Mouse (Mus musculus): ENCODE measurements around the gene Gm16181. TPM values are rescaled to one million over a fixed set of nuclear protein-coding genes. Genes with fewer than 3 reads are reported as not detected.

Gm16181 gene
- polyA plus RNA-seq, 1 experiment from 2014 or later = 0.38 TPM

- Histone ChIP-seq H3K27me3 (ENCODE audit: control insufficient read depth, insufficient read depth, low read depth, low read length) (no peaks in the 10 kb centered on the region), H3K4me2 (ENCODE audit: low read length) (no peak overlapping the region), H3K9ac (ENCODE audit: low read depth, low read length) (no peak overlapping the region), H3K4me1 (ENCODE audit: control insufficient read depth, insufficient read depth, low read length) (no peaks in the 10 kb centered on the region), H3K27ac (ENCODE audit: low read length) (no peak overlapping the region), H3K9me3 (replicated peaks; ENCODE audit: control insufficient read depth, low read length, poor library complexity, severe bottlenecking) (no peaks in the 10 kb centered on the region), H3K36me3 (ENCODE audit: control insufficient read depth, insufficient read depth, low read length) (peaks cover 38% of the 10 kb centered on the region), H3K4me3 (ENCODE audit: low read depth, low read length) (no peak overlapping the region)
- ATAC-seq = peak; percentile 23; the same call in 1 of the 2 replicates
- 61% methylated on average over 11 of the region's 11 CpGs for whole genome bisulfite sequencing
Measured at GRCm38 (mm10) chr17:35254241-35255098, 33.8 kb downstream of the Gm16181 start.

DNA sequence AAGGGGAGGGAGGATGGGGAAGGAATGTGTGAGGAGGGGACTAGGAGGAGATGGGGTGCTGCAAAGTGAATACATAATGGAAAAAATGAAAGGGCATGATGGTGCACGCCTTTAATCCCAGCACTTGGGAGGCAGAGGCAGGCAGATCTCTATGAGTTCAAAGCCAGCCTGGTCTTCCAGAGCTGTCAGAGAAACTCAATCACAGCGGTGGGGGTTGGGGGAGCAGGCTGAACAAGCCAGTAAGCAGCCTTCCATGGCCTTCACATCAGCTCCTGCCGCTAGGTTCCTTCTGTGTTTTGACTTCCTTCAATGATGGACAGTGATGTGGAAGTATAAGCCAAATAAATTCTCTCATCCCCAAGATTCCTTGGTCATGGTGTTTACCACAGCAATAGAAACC is 34.7 kb downstream of the Gm16181 start:
- WGBS = 71% methylated on average over 3 of the region's 3 CpGs
- no peak overlapping the region for H3K4me3 ChIP-seq (ENCODE audit: low read depth, low read length)
- H3K4me2 ChIP-seq (ENCODE audit: low read length) = no peak overlapping the region
- H3K4me1 ChIP-seq (ENCODE audit: control insufficient read depth, insufficient read depth, low read length) = no peaks in the 10 kb centered on the region
- H3K27ac ChIP-seq (ENCODE audit: low read length) = no peak overlapping the region
- no peaks in the 10 kb centered on the region for H3K27me3 ChIP-seq (ENCODE audit: control insufficient read depth, insufficient read depth, low read depth, low read length)
- H3K9me3 ChIP-seq (replicated peaks; ENCODE audit: control insufficient read depth, low read length, poor library complexity, severe bottlenecking) = no peaks in the 10 kb centered on the region
- no peak for ATAC-seq
- H3K9ac ChIP-seq (ENCODE audit: low read depth, low read length) = no peak overlapping the region
- H3K36me3 ChIP-seq (ENCODE audit: control insufficient read depth, insufficient read depth, low read length) = peaks cover 33% of the 10 kb centered on the region

- 66% methylated on average over 4 of the region's 4 CpGs for WGBS
- Histone ChIP-seq H3K9ac (ENCODE audit: low read depth, low read length) (no peak overlapping the region), H3K4me1 (ENCODE audit: control insufficient read depth, insufficient read depth, low read length) (no peaks in the 10 kb centered on the region), H3K4me3 (ENCODE audit: low read depth, low read length) (no peak overlapping the region), H3K27me3 (ENCODE audit: control insufficient read depth, insufficient read depth, low read depth, low read length) (no peaks in the 10 kb centered on the region), H3K4me2 (ENCODE audit: low read length) (no peak overlapping the region), H3K27ac (ENCODE audit: low read length) (no peak overlapping the region), H3K9me3 (replicated peaks; ENCODE audit: control insufficient read depth, low read length, poor library complexity, severe bottlenecking) (no peaks in the 10 kb centered on the region), H3K36me3 (ENCODE audit: control insufficient read depth, insufficient read depth, low read length) (peaks cover 30% of the 10 kb centered on the region)
- ATAC-seq = no peak
Measured at GRCm38 (mm10) chr17:35255704-35256103, 35.1 kb downstream of the Gm16181 start.

DNA sequence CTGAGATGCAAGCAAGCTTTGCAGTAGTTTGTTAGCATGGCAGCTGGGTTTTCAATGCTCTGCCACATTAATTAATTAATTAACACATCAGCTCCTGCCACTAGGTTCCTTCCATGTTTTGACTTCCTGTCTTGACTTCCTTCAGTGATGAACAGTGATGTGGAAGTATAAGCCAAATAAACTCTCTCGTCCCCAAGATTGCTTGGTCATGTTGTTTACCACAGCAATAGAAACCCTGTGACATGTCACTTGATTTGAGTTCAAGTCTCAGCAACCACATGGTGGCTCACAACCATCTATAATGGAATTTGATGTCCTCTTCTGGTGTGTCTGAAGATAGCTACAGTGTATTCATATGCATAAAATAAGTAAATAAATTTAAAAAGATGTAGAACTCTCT is 36.7 kb downstream of the Gm16181 start:
- H3K4me2 ChIP-seq (ENCODE audit: low read length) = no peak overlapping the region
- WGBS = 82% methylated on average over 1 of the region's 1 CpGs

DNA sequence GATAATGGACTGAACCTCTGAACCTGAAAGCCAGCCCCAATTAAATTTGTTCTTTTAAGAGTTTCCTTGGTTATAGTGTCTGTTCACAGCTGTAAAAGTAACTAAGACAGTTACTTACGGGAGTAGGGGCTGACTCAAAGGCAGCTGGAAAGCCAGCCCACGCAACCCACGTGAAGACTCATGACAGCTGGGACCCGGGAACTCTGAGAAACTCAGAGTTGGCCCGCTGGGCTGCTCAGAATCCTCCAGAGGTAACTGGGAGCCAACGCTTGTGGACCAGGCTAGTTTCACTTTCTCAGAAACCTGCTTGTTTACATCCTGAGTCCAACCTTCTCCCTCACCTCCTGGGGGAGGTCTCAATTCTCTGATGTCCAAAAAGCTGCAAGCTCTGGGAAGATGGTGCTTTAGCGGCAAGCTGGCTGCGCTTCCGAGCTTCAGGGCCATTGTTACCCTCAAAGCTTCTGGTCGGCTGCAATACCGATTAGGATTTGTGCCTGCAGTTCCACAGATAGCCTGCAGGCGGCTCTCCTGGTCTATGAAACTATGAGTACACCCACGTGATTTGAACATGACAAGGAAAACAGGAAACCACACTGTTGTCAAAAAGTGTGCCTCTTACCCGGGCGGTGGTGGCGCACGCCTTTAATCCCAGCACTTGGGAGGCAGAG is 37.3 kb downstream of the Gm16181 start:
- no peak for ATAC-seq
- H3K9ac ChIP-seq (ENCODE audit: low read depth, low read length) = no peak overlapping the region; the same call in 1 of the 2 replicates
- peaks cover 2% of the 10 kb centered on the region; the same call in 1 of the 2 replicates for H3K4me1 ChIP-seq (ENCODE audit: control insufficient read depth, insufficient read depth, low read length)
- no peaks in the 10 kb centered on the region for H3K9me3 ChIP-seq (replicated peaks; ENCODE audit: control insufficient read depth, low read length, poor library complexity, severe bottlenecking)
- H3K4me3 ChIP-seq (ENCODE audit: low read depth, low read length) = no peak overlapping the region
- 11% methylated on average over 17 of the region's 17 CpGs for WGBS
- no peak overlapping the region for H3K27ac ChIP-seq (ENCODE audit: low read length)
- peaks cover 2% of the 10 kb centered on the region; the same call in 1 of the 2 replicates for H3K27me3 ChIP-seq (ENCODE audit: control insufficient read depth, insufficient read depth, low read depth, low read length)
- peaks cover 13% of the 10 kb centered on the region for H3K36me3 ChIP-seq (ENCODE audit: control insufficient read depth, insufficient read depth, low read length)
- peak overlapping the region; percentile 34 for H3K4me2 ChIP-seq (ENCODE audit: low read length)

More for the DNA sequence above, 36.7 kb downstream of the Gm16181 start:
- Histone ChIP-seq H3K27ac (ENCODE audit: low read length) (no peak overlapping the region), H3K9ac (ENCODE audit: low read depth, low read length) (no peak overlapping the region), H3K36me3 (ENCODE audit: control insufficient read depth, insufficient read depth, low read length) (peaks cover 19% of the 10 kb centered on the region), H3K4me3 (ENCODE audit: low read depth, low read length) (no peak overlapping the region), H3K9me3 (replicated peaks; ENCODE audit: control insufficient read depth, low read length, poor library complexity, severe bottlenecking) (no peaks in the 10 kb centered on the region), H3K4me1 (ENCODE audit: control insufficient read depth, insufficient read depth, low read length) (no peaks in the 10 kb centered on the region), H3K27me3 (ENCODE audit: control insufficient read depth, insufficient read depth, low read depth, low read length) (peaks cover 2% of the 10 kb centered on the region; the same call in 1 of the 2 replicates)
- ATAC-seq = no peak

DNA sequence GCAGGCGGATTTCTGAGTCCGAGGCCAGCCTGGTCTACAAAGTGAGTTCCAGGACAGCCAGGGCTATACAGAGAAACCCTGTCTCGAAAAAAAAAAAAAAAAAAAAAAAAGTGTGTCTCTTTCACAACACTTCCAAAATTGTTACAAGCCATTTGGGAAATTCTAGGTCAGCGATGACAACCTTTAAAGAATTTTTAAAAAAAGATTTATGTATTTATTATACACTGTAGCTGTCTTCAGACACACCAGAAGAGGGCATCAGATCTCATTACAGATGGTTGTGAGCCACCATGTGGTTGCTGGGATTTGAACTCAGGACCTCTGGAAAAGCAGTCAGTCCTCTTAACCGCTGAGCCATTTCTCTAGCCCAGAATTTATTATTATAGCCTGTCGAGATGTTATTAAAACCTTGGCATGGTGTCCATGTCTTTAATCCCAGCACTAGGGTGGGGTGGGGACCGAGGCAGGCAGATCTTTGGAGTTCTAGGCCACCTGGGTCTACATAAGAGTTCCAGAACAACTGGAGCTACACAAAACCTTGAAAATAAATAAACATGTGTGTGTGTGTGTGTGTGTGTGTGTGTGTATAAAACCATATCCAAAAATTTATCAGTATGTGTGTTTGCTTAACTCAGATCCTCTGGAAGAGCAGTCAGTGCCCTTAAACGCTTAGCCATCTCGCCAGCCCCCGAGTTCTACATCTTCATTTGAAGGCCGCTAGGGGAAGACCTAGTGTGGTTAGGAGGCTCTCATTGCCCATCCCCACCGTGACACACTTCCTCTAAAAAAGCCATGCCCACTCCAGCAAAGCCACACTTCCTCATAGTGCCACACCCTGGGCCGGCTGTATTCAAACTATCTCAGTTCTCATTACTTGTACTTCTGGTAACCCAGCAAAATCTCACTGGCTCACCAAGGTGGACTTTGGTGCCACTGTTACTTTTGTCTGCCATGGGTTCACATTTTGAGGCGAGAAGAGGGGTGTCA is 38.2 kb downstream of the Gm16181 start:
- no peak for ATAC-seq
- peaks cover 2% of the 10 kb centered on the region; the same call in 1 of the 2 replicates for H3K4me1 ChIP-seq (ENCODE audit: control insufficient read depth, insufficient read depth, low read length)
- peaks cover 5% of the 10 kb centered on the region for H3K36me3 ChIP-seq (ENCODE audit: control insufficient read depth, insufficient read depth, low read length)
- no peak overlapping the region for H3K27ac ChIP-seq (ENCODE audit: low read length)
- H3K4me3 ChIP-seq (ENCODE audit: low read depth, low read length) = no peak overlapping the region
- H3K9ac ChIP-seq (ENCODE audit: low read depth, low read length) = no peak overlapping the region
- H3K4me2 ChIP-seq (ENCODE audit: low read length) = no peak overlapping the region
- H3K27me3 ChIP-seq (ENCODE audit: control insufficient read depth, insufficient read depth, low read depth, low read length) = peaks cover 2% of the 10 kb centered on the region; the same call in 1 of the 2 replicates
- 73% methylated on average over 13 of the region's 14 CpGs for WGBS
- H3K9me3 ChIP-seq (replicated peaks; ENCODE audit: control insufficient read depth, low read length, poor library complexity, severe bottlenecking) = no peaks in the 10 kb centered on the region

GRCm38 (mm10) chr17:35259621-35260020 is 39.0 kb downstream of the Gm16181 start:
- Histone ChIP-seq H3K9ac (ENCODE audit: low read depth, low read length) (no peak overlapping the region), H3K27me3 (ENCODE audit: control insufficient read depth, insufficient read depth, low read depth, low read length) (peaks cover 2% of the 10 kb centered on the region; the same call in 1 of the 2 replicates), H3K4me1 (ENCODE audit: control insufficient read depth, insufficient read depth, low read length) (peaks cover 2% of the 10 kb centered on the region; the same call in 1 of the 2 replicates), H3K4me2 (ENCODE audit: low read length) (no peak overlapping the region), H3K27ac (ENCODE audit: low read length) (no peak overlapping the region), H3K9me3 (replicated peaks; ENCODE audit: control insufficient read depth, low read length, poor library complexity, severe bottlenecking) (no peaks in the 10 kb centered on the region), H3K4me3 (ENCODE audit: low read depth, low read length) (no peak overlapping the region), H3K36me3 (ENCODE audit: control insufficient read depth, insufficient read depth, low read length) (no peaks in the 10 kb centered on the region)
- ATAC-seq = no peak
- 72% methylated on average over 4 of the region's 4 CpGs for WGBS

DNA sequence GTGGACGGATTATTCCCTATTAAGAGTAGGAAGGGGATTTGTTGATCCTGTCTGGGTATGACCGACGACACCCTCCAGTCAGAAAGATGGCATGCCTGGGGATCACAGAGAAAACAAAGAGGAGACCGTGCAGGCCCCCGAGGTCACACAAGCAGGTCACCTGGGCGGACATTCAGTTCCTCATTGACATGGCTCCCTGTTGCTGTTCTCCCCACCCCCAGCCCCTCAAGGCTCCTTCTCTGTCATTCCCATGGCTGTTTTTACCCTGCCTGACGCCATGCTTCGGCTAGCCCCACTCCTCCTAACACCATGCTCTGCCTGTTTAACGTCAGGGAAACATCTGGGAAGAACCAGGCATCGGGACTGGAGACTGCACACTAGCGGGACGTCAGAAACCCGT is 41.0 kb downstream of the Gm16181 start:
- 68% methylated on average over 13 of the region's 13 CpGs for WGBS
- H3K4me1 ChIP-seq (ENCODE audit: control insufficient read depth, insufficient read depth, low read length) = peaks cover 2% of the 10 kb centered on the region; the same call in 1 of the 2 replicates
- peaks cover 2% of the 10 kb centered on the region; the same call in 1 of the 2 replicates for H3K27me3 ChIP-seq (ENCODE audit: control insufficient read depth, insufficient read depth, low read depth, low read length)
- no peak overlapping the region for H3K9ac ChIP-seq (ENCODE audit: low read depth, low read length)
- H3K9me3 ChIP-seq (replicated peaks; ENCODE audit: control insufficient read depth, low read length, poor library complexity, severe bottlenecking) = no peaks in the 10 kb centered on the region
- no peak overlapping the region for H3K4me3 ChIP-seq (ENCODE audit: low read depth, low read length)
- ATAC-seq = no peak
- no peaks in the 10 kb centered on the region for H3K36me3 ChIP-seq (ENCODE audit: control insufficient read depth, insufficient read depth, low read length)
- H3K27ac ChIP-seq (ENCODE audit: low read length) = no peak overlapping the region
- no peak overlapping the region for H3K4me2 ChIP-seq (ENCODE audit: low read length)

Measured in midbrain, embryonic 16.5 days (tissue).